Mouse (Mus musculus) midbrain, embryonic 14.5 days (tissue): ENCODE measurements around the gene Serpina3m. TPM values are rescaled to one million over a fixed set of nuclear protein-coding genes. Genes with fewer than 3 reads are reported as not detected.
"Not testable (repeated sequence)": the region's sequence is repeated elsewhere in the genome, so short reads cannot be mapped to it uniquely, and the experiment has no call there.

ENCODE experiments used
- ATAC-seq: fragments of 200-750 bp; cut with Nextera tagmentation; 2 replicates; pipeline ENCODE4 v1.8.0; 2017; ENCODE audit warnings: moderate number of reproducible peaks, moderate library complexity; ENCODE audit not compliant: low FRiP score, low TSS enrichment
- DNase-seq: peaks from one replicate; pipeline ENCODE4 v3.0.0-alpha.2; 2015
- H3K27ac ChIP-seq: fragments of 300-500 bp; sonication (generic); replicated peaks from 2 replicates; pipeline ENCODE4 v1.5.1; 2014; ENCODE audit warnings: mild to moderate bottlenecking, low read depth, low read length, moderate library complexity
- H3K27me3 ChIP-seq: fragments of 300-500 bp; sonication (generic); 2 replicates; pipeline ENCODE4 v1.6.1; 2014; ENCODE audit warnings: low read length, control low read depth, mixed read lengths; ENCODE audit not compliant: control insufficient read depth, insufficient read depth
- H3K36me3 ChIP-seq: fragments of 300-500 bp; sonication (generic); 2 replicates; pipeline ENCODE4 v1.6.1; 2014; ENCODE audit warnings: low read length, control low read depth; ENCODE audit not compliant: control insufficient read depth, insufficient read depth
- H3K4me1 ChIP-seq: fragments of 300-500 bp; sonication (generic); 2 replicates; pipeline ENCODE4 v1.6.1; 2014; ENCODE audit warnings: mild to moderate bottlenecking, antibody characterized with exemption, low read length, control low read depth; ENCODE audit not compliant: control insufficient read depth, insufficient read depth
- H3K4me2 ChIP-seq: fragments of 300-500 bp; sonication (generic); 2 replicates; pipeline ENCODE4 v1.6.1; 2014; ENCODE audit warnings: mild to moderate bottlenecking, low read length, moderate library complexity
- H3K4me3 ChIP-seq: fragments of 300-500 bp; sonication (generic); replicated peaks from 2 replicates; pipeline ENCODE4 v1.5.1; 2014; ENCODE audit warnings: low read depth, low read length
- H3K9ac ChIP-seq: fragments of 300-500 bp; sonication (generic); replicated peaks from 2 replicates; pipeline ENCODE4 v1.6.1; 2014; ENCODE audit warnings: mild to moderate bottlenecking, low read length, moderate library complexity
- H3K9me3 ChIP-seq: fragments of 300-500 bp; sonication (generic); 2 replicates; pipeline ENCODE4 v1.6.1; 2016; ENCODE audit warnings: low read length, control low read depth, mixed read lengths; ENCODE audit not compliant: control insufficient read depth
- WGBS: fragments of 180-500 bp; shearing (Covaris S2); extraction: QIAGEN DNeasy Blood & Tissue Kit; methylation state at CpG from one replicate; pipeline ENCODE4 v1.1.7; 2014; 5-methylcytosine and 5-hydroxymethylcytosine counted together
- polyA plus RNA-seq: library from polyadenylated mRNA; unstranded; fragments of >200 nt; fragmentation: Nextera tagmentation; extraction: Ambion mirVana; gene quantifications from 2 replicates; pipeline ENCODE4 v1.2.1, GENCODE M21; 2014

Serpina3m gene
- polyA plus RNA-seq, 1 experiment from 2014 or later = not detected

- Histone ChIP-seq H3K27me3 (no peaks in the 10 kb centered on the region), H3K9me3 (no peaks in the 10 kb centered on the region), H3K36me3 (no peaks in the 10 kb centered on the region), H3K4me1 (no peaks in the 10 kb centered on the region), H3K27ac (no peak overlapping the region), H3K9ac (no peak overlapping the region), H3K4me2 (no peak overlapping the region), H3K4me3 (no peak overlapping the region)
- DNase-seq (no peak), ATAC-seq (no peak)
- WGBS = 93% methylated on average over 3 of the region's 3 CpGs
Measured at GRCm38 (mm10) chr12:104338705-104339104, 419 bp downstream of the Serpina3m start.

GRCm38 (mm10) chr12:104342489-104342888, 4.2 kb downstream of the Serpina3m start:
- H3K27me3 ChIP-seq, H3K4me3 ChIP-seq, H3K4me1 ChIP-seq, H3K36me3 ChIP-seq, H3K4me2 ChIP-seq, DNase-seq, ATAC-seq, H3K9me3 ChIP-seq, H3K27ac ChIP-seq, H3K9ac ChIP-seq: not testable (repeated sequence)

DNA sequence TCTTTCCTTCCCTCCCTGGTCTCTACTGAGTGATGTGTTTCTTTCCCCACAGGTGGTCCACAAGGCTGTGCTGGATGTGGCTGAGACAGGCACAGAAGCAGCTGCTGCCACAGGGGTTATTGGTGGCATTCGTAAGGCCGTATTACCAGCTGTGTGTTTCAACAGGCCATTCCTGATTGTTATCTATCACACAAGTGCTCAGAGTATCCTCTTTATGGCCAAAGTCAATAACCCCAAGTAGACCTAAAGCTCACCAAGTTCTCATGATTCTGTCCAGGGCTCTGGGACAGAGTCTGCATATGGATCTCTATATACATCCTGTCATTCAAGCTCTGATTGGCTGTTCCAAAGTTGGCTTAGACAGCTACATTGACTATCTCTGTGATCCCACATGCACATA, 6.9 kb downstream of the Serpina3m start:
- Histone ChIP-seq H3K27me3 (no peaks in the 10 kb centered on the region), H3K9ac (no peak overlapping the region), H3K9me3 (no peaks in the 10 kb centered on the region), H3K4me2 (no peak overlapping the region), H3K36me3 (no peaks in the 10 kb centered on the region), H3K27ac (no peak overlapping the region), H3K4me1 (no peaks in the 10 kb centered on the region), H3K4me3 (no peak overlapping the region)
- ATAC-seq (no peak), DNase-seq (no peak)
- WGBS = 79% methylated on average over 2 of the region's 2 CpGs

GRCm38 (mm10) chr12:104345707-104346106, 7.4 kb downstream of the Serpina3m start:
- no peak overlapping the region for H3K4me2 ChIP-seq
- no peak overlapping the region for H3K9ac ChIP-seq

DNA sequence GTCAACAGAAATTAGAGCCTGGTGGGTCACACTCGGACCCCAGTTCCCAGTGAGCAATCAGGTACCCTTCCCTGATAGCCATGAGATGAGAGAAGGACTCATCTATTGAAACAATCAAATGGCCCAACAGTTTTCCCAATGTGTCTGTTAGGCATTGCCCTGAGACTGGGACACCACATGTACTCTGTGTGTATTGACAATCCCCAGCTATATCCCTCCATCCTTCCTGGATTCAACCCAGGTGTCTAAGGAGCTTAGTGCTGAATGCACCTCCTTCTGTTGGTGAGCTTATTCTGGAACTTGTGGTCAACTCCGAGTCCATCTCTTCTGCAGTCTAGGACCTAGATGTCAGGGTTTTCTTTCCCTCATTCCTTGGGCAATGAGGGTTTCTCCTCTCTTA, 8.8 kb downstream of the Serpina3m start:
- Histone ChIP-seq H3K27ac (no peak overlapping the region), H3K4me1 (no peaks in the 10 kb centered on the region), H3K4me3 (no peak overlapping the region), H3K36me3 (no peaks in the 10 kb centered on the region), H3K9me3 (no peaks in the 10 kb centered on the region), H3K9ac (no peak overlapping the region), H3K4me2 (no peak overlapping the region), H3K27me3 (no peaks in the 10 kb centered on the region)
- DNase-seq (no peak), ATAC-seq (no peak)
- WGBS = 81% methylated on average over 2 of the region's 2 CpGs

More at GRCm38 (mm10) chr12:104345707-104346106, 7.4 kb downstream of the Serpina3m start:
- H3K27ac ChIP-seq = no peak overlapping the region
- H3K27me3 ChIP-seq = no peaks in the 10 kb centered on the region
- no peaks in the 10 kb centered on the region for H3K9me3 ChIP-seq
- no peaks in the 10 kb centered on the region for H3K36me3 ChIP-seq
- H3K4me3 ChIP-seq = no peak overlapping the region
- no peaks in the 10 kb centered on the region for H3K4me1 ChIP-seq
- no peak for ATAC-seq
- DNase-seq = no peak

- not testable (repeated sequence) for H3K9ac ChIP-seq, H3K27me3 ChIP-seq, H3K27ac ChIP-seq, H3K4me1 ChIP-seq, H3K4me2 ChIP-seq, H3K36me3 ChIP-seq, H3K9me3 ChIP-seq, H3K4me3 ChIP-seq, ATAC-seq
- peak; percentile 37 for DNase-seq
- 41% methylated on average over 3 of the region's 3 CpGs for WGBS
Measured at GRCm38 (mm10) chr12:104351812-104352211, 13.5 kb downstream of the Serpina3m start.

- H3K9ac ChIP-seq = no peak overlapping the region
- no peaks in the 10 kb centered on the region for H3K4me1 ChIP-seq
- H3K9me3 ChIP-seq = no peaks in the 10 kb centered on the region
- WGBS = 89% methylated on average over 3 of the region's 3 CpGs
- H3K36me3 ChIP-seq = no peaks in the 10 kb centered on the region
- ATAC-seq = no peak
- DNase-seq = no peak
- no peaks in the 10 kb centered on the region for H3K27me3 ChIP-seq
- no peak overlapping the region for H3K4me2 ChIP-seq
- H3K4me3 ChIP-seq = no peak overlapping the region
- no peak overlapping the region for H3K27ac ChIP-seq
Measured at GRCm38 (mm10) chr12:104356006-104356405, 17.7 kb downstream of the Serpina3m start.

- no peaks in the 10 kb centered on the region for H3K36me3 ChIP-seq
- H3K9ac ChIP-seq = no peak overlapping the region
- H3K27me3 ChIP-seq = no peaks in the 10 kb centered on the region
- H3K4me2 ChIP-seq = no peak overlapping the region
- no peak overlapping the region for H3K4me3 ChIP-seq
- ATAC-seq (no peak), DNase-seq (no peak)
- H3K4me1 ChIP-seq = no peaks in the 10 kb centered on the region
- WGBS = 86% methylated on average over 3 of the region's 3 CpGs
- H3K27ac ChIP-seq = no peak overlapping the region
- H3K9me3 ChIP-seq = no peaks in the 10 kb centered on the region
Measured at GRCm38 (mm10) chr12:104369986-104370385, 31.7 kb downstream of the Serpina3m start.

GRCm38 (mm10) chr12:104377179-104377578, 38.9 kb downstream of the Serpina3m start:
- not testable (repeated sequence) for H3K4me1 ChIP-seq, H3K9me3 ChIP-seq, H3K36me3 ChIP-seq, H3K27me3 ChIP-seq, H3K4me2 ChIP-seq, H3K27ac ChIP-seq, H3K9ac ChIP-seq, ATAC-seq, H3K4me3 ChIP-seq, DNase-seq
- WGBS = 76% methylated on average over 5 of the region's 5 CpGs
